ENCODE assay signal across 11 mouse cellular contexts in genomic region chr11:101330371-101330924, GRCm38 (mm10). TPM values are rescaled to one million over a fixed set of nuclear protein-coding genes. Genes with fewer than 3 reads are reported as not detected.
A peak's percentile ranks its signal among the peaks of the same experiment; 100 is the strongest.
DNase-seq lines count a peak whose midpoint lies in the region; ATAC-seq and TF ChIP-seq lines count a peak whose summit lies in the region.
"Had no signal": no experiment of that assay in that cellular context is flagged by ENCODE, and none has a peak within 500 bp of the region (broad histone marks: within the 10 kb centered on the region; RNA-seq: fewer than 3 reads in every experiment).

Gene Aoc3, plus strand, starts transcription at chr11:101330605.

- intact Hi-C loops in gastrocnemius, adult 2 months (cut with DNase I): no loop called here
- intact Hi-C loops in heart, postnatal 25 days (cut with DNase I): no loop called here

- H3K36me3 ChIP-seq in hindbrain, embryonic 14.5 days (replicated peaks; ENCODE audit: control insufficient read depth, insufficient read depth): peaks cover 7% of the 10 kb centered on the region

- DNase-seq in urinary bladder, adult 2 months (ENCODE audit: low spot score): no peak
- no peak for DNase-seq in urinary bladder, postnatal 25 days (ENCODE audit: low spot score)
- peak; percentile 59 for DNase-seq in gastrocnemius, adult 2 months
- peak; percentile 41 for DNase-seq in heart, postnatal 25 days (ENCODE audit: low spot score)
- DNase-seq in hindbrain, embryonic 14.5 days (ENCODE audit: low spot score): no peak
- no peak for DNase-seq in thymus, postnatal 4 days
- DNase-seq: cerebellum, postnatal 36 days; liver had no signal

- H3K27me3 ChIP-seq in hindbrain, embryonic 14.5 days (ENCODE audit: control insufficient read depth, insufficient read depth, low read length): no peaks in the 10 kb centered on the region

- H3K4me1 ChIP-seq in hindbrain, embryonic 14.5 days (replicated peaks; ENCODE audit: control insufficient read depth, insufficient read depth, low read length): no peaks in the 10 kb centered on the region

- H3K4me3 ChIP-seq in gastrocnemius, adult 2 months: peak within 1 kb of the TSS; percentile 65
- H3K4me3 ChIP-seq in hindbrain, embryonic 14.5 days (replicated peaks; ENCODE audit: low read length): no peak within 1 kb of the TSS

- peak within 1 kb of the TSS; percentile 81 for H3K27ac ChIP-seq in gastrocnemius, adult 2 months
- no peak within 1 kb of the TSS for H3K27ac ChIP-seq in hindbrain, embryonic 14.5 days

- 71% methylated on average over 7 of the region's 7 CpGs for WGBS in hindbrain, embryonic 14.5 days

- TF ChIP-seq CTCF in gastrocnemius, adult 2 months (IDR thresholded peaks at IDR 0.05): no peak

- no peak within 1 kb of the TSS for H3K4me2 ChIP-seq in hindbrain, embryonic 14.5 days (replicated peaks)

- no peaks in the 10 kb centered on the region for H3K9me3 ChIP-seq in hindbrain, embryonic 14.5 days (ENCODE audit: control insufficient read depth, low read length)

- no peak within 1 kb of the TSS for H3K9ac ChIP-seq in hindbrain, embryonic 14.5 days

- no peak for ATAC-seq in hindbrain, embryonic 14.5 days (ENCODE audit: low FRiP score)
- no peak for ATAC-seq in megakaryocyte-erythroid progenitor cell, adult 5-6 weeks (replicated peaks; ENCODE audit: low FRiP score, low TSS enrichment, poor library complexity, severe bottlenecking)

RNA-seq across cellular contexts. Expression of gene Aoc3, which starts in this region (rescaled TPM):
- 59.2 and 75.5 TPM in 2 replicates for polyA plus RNA-seq in urinary bladder, adult 2 months (2012; rRNA removed)
- 1 to 10 TPM; 4.0 to 6.1 TPM for total RNA-seq in gastrocnemius, adult 2 months (2021)
- total RNA-seq in heart, postnatal 25 days (2021): 10 to 100 TPM; 13.9 to 18.5 TPM
- polyA plus RNA-seq in hindbrain, embryonic 14.5 days (2014; fragmentation: Nextera tagmentation; extraction: Ambion mirVana): 0.21 and 0.28 TPM in 2 replicates
- not detected in 2 replicates for total RNA-seq in megakaryocyte-erythroid progenitor cell, adult 5-6 weeks (2014; fragmentation: Nextera tagmentation)
- total RNA-seq in megakaryocyte-erythroid progenitor cell, adult 5-6 weeks (2017): 0.69 TPM in 1 of 2 replicates, not detected in the other
- total RNA-seq: granulocyte monocyte progenitor cell, adult 5-6 weeks had no signal
- polyA plus RNA-seq: neural tube, embryonic 11.5 days had no signal

Comparison
In these comparisons a context has a peak if more than half of its experiments do, and no peak if none do; other contexts are left out.
1. RNA of gene Aoc3 (polyA plus RNA-seq): 59.2 to 75.5 TPM in urinary bladder, adult 2 months; 0.21 to 0.28 TPM in hindbrain, embryonic 14.5 days; every median in the first group is over 10 times any median in the second.
2. DNase-seq: peak in gastrocnemius, adult 2 months (single experiment) and heart, postnatal 25 days (single experiment); none in urinary bladder, adult 2 months (single experiment), urinary bladder, postnatal 25 days (single experiment), hindbrain, embryonic 14.5 days (single experiment) and thymus, postnatal 4 days (single experiment).